Mouse (Mus musculus): ENCODE measurements at regions not wholly inside any gene's neighbourhood (a gene's known extent, or its start where the extent isn't known, plus 50 kb on each side); places are given as distances from the start of the nearest gene placed in this dataset.

GRCm38 (mm10) chr12:110380831-110381750 is 65.8 kb upstream of the Ppp2r5c start:
- TF ChIP-seq POLR2A (IDR thresholded peaks at IDR 0.05; ENCODE audit: low read depth, low read length) (no peak), CTCF (conservative IDR thresholded peaks at IDR 0.05; ENCODE audit: insufficient read depth, insufficient read length, low read depth, low read length) (no peak)

All from kidney, adult 2 months (tissue).